Comparison of ENCODE assay signal across 8 mouse cellular contexts in genomic region chr11:97279040-97279404, GRCm38 (mm10). TPM values are rescaled to one million over a fixed set of nuclear protein-coding genes. Genes with fewer than 3 reads are reported as not detected.
DNase-seq lines count a peak whose midpoint lies in the region; ATAC-seq and TF ChIP-seq lines count a peak whose summit lies in the region.

No protein-coding gene starts in this region.

- no peaks in the 10 kb centered on the region for H3K36me3 ChIP-seq in liver, adult 2 months (ENCODE audit: control insufficient read depth, insufficient read depth, low read length)
- no peaks in the 10 kb centered on the region for H3K36me3 ChIP-seq in embryonic facial prominence, embryonic 12.5 days
- no peaks in the 10 kb centered on the region for H3K36me3 ChIP-seq in intestine, embryonic 15.5 days
- H3K36me3 ChIP-seq in neural tube, embryonic 13.5 days = no peaks in the 10 kb centered on the region

- peak overlapping the region; percentile 100 for H3K4me3 ChIP-seq in liver, adult 2 months (ENCODE audit: insufficient read depth, low read depth, low read length)
- H3K4me3 ChIP-seq in embryonic facial prominence, embryonic 12.5 days = peak overlapping the region; percentile 99
- peak overlapping the region; percentile 100 for H3K4me3 ChIP-seq in intestine, embryonic 15.5 days (replicated peaks)
- peak overlapping the region; percentile 100 for H3K4me3 ChIP-seq in neural tube, embryonic 13.5 days

- TF ChIP-seq CTCF in liver, adult 2 months (IDR thresholded peaks at IDR 0.05; ENCODE audit: low read depth, low read length) = no peak

- no peaks in the 10 kb centered on the region for H3K27me3 ChIP-seq in liver, adult 2 months (ENCODE audit: control insufficient read depth, insufficient read depth, low read length)
- H3K27me3 ChIP-seq in embryonic facial prominence, embryonic 12.5 days = no peaks in the 10 kb centered on the region
- no peaks in the 10 kb centered on the region for H3K27me3 ChIP-seq in intestine, embryonic 15.5 days (replicated peaks)
- H3K27me3 ChIP-seq in neural tube, embryonic 13.5 days = no peaks in the 10 kb centered on the region

- ATAC-seq in embryonic facial prominence, embryonic 12.5 days (ENCODE audit: insufficient number of reproducible peaks, insufficient read depth, low FRiP score, low TSS enrichment) = no peak
- no peak for ATAC-seq in intestine, embryonic 15.5 days
- ATAC-seq in neural tube, embryonic 13.5 days (ENCODE audit: low read depth) = no peak; the same call in 1 of the 2 replicates

- 9% methylated on average over 11 of the region's 11 CpGs for WGBS in liver, adult 2 months
- WGBS in embryonic facial prominence, embryonic 12.5 days = 21% methylated on average over 11 of the region's 11 CpGs
- WGBS in intestine, embryonic 15.5 days = 13% methylated on average over 11 of the region's 11 CpGs
- 19% methylated on average over 11 of the region's 11 CpGs for WGBS in neural tube, embryonic 13.5 days

- H3K4me1 ChIP-seq in liver, adult 2 months (ENCODE audit: control insufficient read depth, insufficient read depth, low read length) = peaks cover 14% of the 10 kb centered on the region
- peaks cover 14% of the 10 kb centered on the region for H3K4me1 ChIP-seq in embryonic facial prominence, embryonic 12.5 days
- peaks cover 13% of the 10 kb centered on the region for H3K4me1 ChIP-seq in intestine, embryonic 15.5 days (replicated peaks)
- peaks cover 32% of the 10 kb centered on the region for H3K4me1 ChIP-seq in neural tube, embryonic 13.5 days (replicated peaks)

- H3K9me3 ChIP-seq in embryonic facial prominence, embryonic 12.5 days = no peaks in the 10 kb centered on the region
- no peaks in the 10 kb centered on the region for H3K9me3 ChIP-seq in intestine, embryonic 15.5 days
- no peaks in the 10 kb centered on the region for H3K9me3 ChIP-seq in neural tube, embryonic 13.5 days

- H3K4me2 ChIP-seq in embryonic facial prominence, embryonic 12.5 days (replicated peaks) = peak overlapping the region; percentile 72
- H3K4me2 ChIP-seq in intestine, embryonic 15.5 days (replicated peaks) = peak overlapping the region; percentile 72
- peak overlapping the region; percentile 82 for H3K4me2 ChIP-seq in neural tube, embryonic 13.5 days

- DNase-seq in liver, adult 2 months (ENCODE audit: extremely low read depth, low read depth, low spot score) = no peak
- no peak for DNase-seq in liver
- no peak for DNase-seq in embryo, embryonic 9.5 days (ENCODE audit: extremely low spot score)
- no peak for DNase-seq in layer of hippocampus, postnatal 36 days
- DNase-seq in right cerebral cortex, adult 2 months (ENCODE audit: low spot score in 2 of 2) = no peak

- peaks cover 32% of the 10 kb centered on the region for H3K79me2 ChIP-seq in liver, adult 2 months (ENCODE audit: control insufficient read depth, insufficient read depth, low read length)

- H3K27ac ChIP-seq in liver, adult 2 months (replicated peaks; ENCODE audit: insufficient read depth, low read depth, low read length) = 0 out of 2 replicates have a peak overlapping the region, but pooled peaks have one; percentile 14
- H3K27ac ChIP-seq in embryonic facial prominence, embryonic 12.5 days = peak overlapping the region; percentile 96
- peak overlapping the region; percentile 97 for H3K27ac ChIP-seq in intestine, embryonic 15.5 days
- H3K27ac ChIP-seq in neural tube, embryonic 13.5 days (replicated peaks) = peak overlapping the region; percentile 99

- peak overlapping the region; percentile 100; the same call in 1 of the 2 replicates for H3K9ac ChIP-seq in liver, adult 2 months (ENCODE audit: low read depth, low read length)
- H3K9ac ChIP-seq in embryonic facial prominence, embryonic 12.5 days = peak overlapping the region; percentile 97
- peak overlapping the region; percentile 100 for H3K9ac ChIP-seq in intestine, embryonic 15.5 days
- peak overlapping the region; percentile 99 for H3K9ac ChIP-seq in neural tube, embryonic 13.5 days

- TF ChIP-seq POLR2A in liver, adult 2 months (IDR thresholded peaks at IDR 0.05; ENCODE audit: extremely low read depth, insufficient read depth, low read length) = no peak

RNA-seq across cellular contexts. Expression of gene Npepps, which starts 1.4 kb away (rescaled TPM):
- total RNA-seq in liver, adult 2 months (2014; rRNA removed) = 12.2 and 21.2 TPM in 2 replicates
- polyA plus RNA-seq in liver, adult 2 months (2012; rRNA removed) = 7.1 and 9.1 TPM in 2 replicates
- 99.8 and 103 TPM in 2 replicates for polyA plus RNA-seq in embryonic facial prominence, embryonic 12.5 days (2016; fragmentation: Nextera tagmentation; extraction: Ambion mirVana)
- 77.3 and 84.1 TPM in 2 replicates for polyA plus RNA-seq in intestine, embryonic 15.5 days (2015; fragmentation: Nextera tagmentation; extraction: Ambion mirVana)
- 130 TPM in 2 replicates for polyA plus RNA-seq in neural tube, embryonic 13.5 days (2015; fragmentation: Nextera tagmentation; extraction: Ambion mirVana)
- total RNA-seq in layer of hippocampus, postnatal 36 days (2021) = 100 to 1,000 TPM; 150 to 154 TPM

RNA-seq across cellular contexts. Expression of gene Mrpl45, which starts 36.5 kb away (rescaled TPM):
- 19.0 and 19.9 TPM in 2 replicates for total RNA-seq in liver, adult 2 months (2014; rRNA removed)
- polyA plus RNA-seq in liver, adult 2 months (2012; rRNA removed) = 12.8 and 13.3 TPM in 2 replicates
- 45.0 and 51.4 TPM in 2 replicates for polyA plus RNA-seq in embryonic facial prominence, embryonic 12.5 days (2016; fragmentation: Nextera tagmentation; extraction: Ambion mirVana)
- 55.4 and 60.3 TPM in 2 replicates for polyA plus RNA-seq in intestine, embryonic 15.5 days (2015; fragmentation: Nextera tagmentation; extraction: Ambion mirVana)
- polyA plus RNA-seq in neural tube, embryonic 13.5 days (2015; fragmentation: Nextera tagmentation; extraction: Ambion mirVana) = 38.2 and 43.8 TPM in 2 replicates
- 10 to 100 TPM; 26.8 to 27.4 TPM for total RNA-seq in layer of hippocampus, postnatal 36 days (2021)

Comparison
In these comparisons a context has a peak if more than half of its experiments do, and no peak if none do; other contexts are left out.
1. H3K27ac ChIP-seq: peak in every context shown above with its lines; median percentile 99 in neural tube, embryonic 13.5 days; 97 in intestine, embryonic 15.5 days; 96 in embryonic facial prominence, embryonic 12.5 days; 14 in liver, adult 2 months.